ENCODE assay signal across 9 mouse cellular contexts in genomic region chr19:11817586-11817985, GRCm38 (mm10). TPM values are rescaled to one million over a fixed set of nuclear protein-coding genes. Genes with fewer than 3 reads are reported as not detected.
A peak's percentile ranks its signal among the peaks of the same experiment; 100 is the strongest.
DNase-seq lines count a peak whose midpoint lies in the region; ATAC-seq and TF ChIP-seq lines count a peak whose summit lies in the region.
"Had no signal": no experiment of that assay in that cellular context is flagged by ENCODE, and none has a peak within 500 bp of the region (broad histone marks: within the 10 kb centered on the region; RNA-seq: fewer than 3 reads in every experiment).

No protein-coding gene starts in this region.

- 16% methylated on average over 5 of the region's 5 CpGs for WGBS in lung, postnatal 0 days
- WGBS in liver, postnatal 0 days (ENCODE audit: insufficient replicate concordance) = 23% methylated on average over 5 of the region's 5 CpGs
- WGBS in stomach, postnatal 0 days = 19% methylated on average over 5 of the region's 5 CpGs

- peak overlapping the region; percentile 82; the same call in 1 of the 2 replicates for H3K9ac ChIP-seq in lung, postnatal 0 days (replicated peaks; ENCODE audit: low read depth)
- no peak overlapping the region for H3K9ac ChIP-seq in liver, postnatal 0 days (replicated peaks)
- H3K9ac ChIP-seq in stomach, postnatal 0 days (ENCODE audit: low read length) = peak overlapping the region; percentile 89; the same call in 1 of the 2 replicates
- H3K9ac ChIP-seq: liver, embryonic 14.5 days had no signal

- DNase-seq in embryo, embryonic 10 days (ENCODE audit: low spot score) = peak; percentile 18
- DNase-seq in embryo, embryonic 9.5 days (ENCODE audit: extremely low spot score) = no peak
- DNase-seq in lung, postnatal 0 days (ENCODE audit: low spot score) = no peak
- no peak for DNase-seq in lung, postnatal 4 days
- no peak for DNase-seq in liver, postnatal 0 days
- no peak for DNase-seq in stomach, postnatal 0 days (ENCODE audit: low spot score)
- no peak for DNase-seq in layer of hippocampus, adult 9-11 months
- no peak for DNase-seq in urinary bladder, postnatal 14 days (ENCODE audit: low spot score)

- peak overlapping the region; percentile 77 for H3K4me3 ChIP-seq in lung, postnatal 0 days (ENCODE audit: low read depth, low read length)
- 0 out of 2 replicates have a peak overlapping the region, but pooled peaks have one; percentile 67 for H3K4me3 ChIP-seq in liver, postnatal 0 days (ENCODE audit: low read depth, low read length)
- H3K4me3 ChIP-seq in stomach, postnatal 0 days (ENCODE audit: low read depth, low read length) = peak overlapping the region; percentile 87

- ATAC-seq in lung, postnatal 0 days = no peak
- no peak for ATAC-seq in liver, postnatal 0 days
- no peak for ATAC-seq in stomach, postnatal 0 days (ENCODE audit: low FRiP score, low TSS enrichment)

- no peaks in the 10 kb centered on the region for H3K36me3 ChIP-seq in lung, postnatal 0 days (ENCODE audit: insufficient read depth, low read length)
- H3K36me3 ChIP-seq in liver, postnatal 0 days (replicated peaks; ENCODE audit: insufficient read depth, low read length) = no peaks in the 10 kb centered on the region
- H3K36me3 ChIP-seq in stomach, postnatal 0 days (ENCODE audit: control insufficient read depth, insufficient read depth, low read length) = no peaks in the 10 kb centered on the region

- peaks cover 9% of the 10 kb centered on the region for H3K4me1 ChIP-seq in lung, postnatal 0 days (ENCODE audit: insufficient read depth, low read depth, low read length)
- no peaks in the 10 kb centered on the region; the same call in 1 of the 2 replicates for H3K4me1 ChIP-seq in liver, postnatal 0 days (ENCODE audit: insufficient read depth)
- peaks cover 4% of the 10 kb centered on the region; the same call in 1 of the 2 replicates for H3K4me1 ChIP-seq in stomach, postnatal 0 days (replicated peaks; ENCODE audit: control insufficient read depth, insufficient read depth)

- peak overlapping the region; percentile 92; the same call in 1 of the 2 replicates for H3K27ac ChIP-seq in lung, postnatal 0 days (ENCODE audit: low read length)
- H3K27ac ChIP-seq in liver, postnatal 0 days (ENCODE audit: low read depth) = no peak overlapping the region
- peak overlapping the region; percentile 95 for H3K27ac ChIP-seq in stomach, postnatal 0 days (replicated peaks)
- H3K27ac ChIP-seq: liver, embryonic 14.5 days had no signal

- no peak for TF ChIP-seq EP300 in lung, postnatal 0 days (IDR thresholded peaks at IDR 0.05)
- no peak for TF ChIP-seq EP300 in liver, postnatal 0 days (IDR thresholded peaks at IDR 0.05; ENCODE audit: low read depth)
- no peak for TF ChIP-seq EP300 in stomach, postnatal 0 days (optimal IDR thresholded peaks at IDR 0.05)

- H3K9me3 ChIP-seq in lung, postnatal 0 days (ENCODE audit: low read length) = no peaks in the 10 kb centered on the region
- H3K9me3 ChIP-seq in liver, postnatal 0 days (ENCODE audit: low read length) = no peaks in the 10 kb centered on the region
- H3K9me3 ChIP-seq in stomach, postnatal 0 days (ENCODE audit: control insufficient read depth, low read length) = no peaks in the 10 kb centered on the region

- H3K27me3 ChIP-seq in lung, postnatal 0 days (replicated peaks; ENCODE audit: insufficient read depth, low read length) = no peaks in the 10 kb centered on the region
- H3K27me3 ChIP-seq in liver, postnatal 0 days (ENCODE audit: insufficient read depth, low read length) = peaks cover 29% of the 10 kb centered on the region
- H3K27me3 ChIP-seq in stomach, postnatal 0 days (ENCODE audit: control insufficient read depth, insufficient read depth, low read length) = no peaks in the 10 kb centered on the region

- peak overlapping the region; percentile 83 for H3K4me2 ChIP-seq in lung, postnatal 0 days (replicated peaks; ENCODE audit: low read depth, low read length)
- H3K4me2 ChIP-seq in liver, postnatal 0 days (ENCODE audit: low read depth, low read length) = peak overlapping the region; percentile 88
- peak overlapping the region; percentile 90 for H3K4me2 ChIP-seq in stomach, postnatal 0 days (replicated peaks; ENCODE audit: low read depth)

- no peak for TF ChIP-seq CTCF in lung, postnatal 0 days (IDR thresholded peaks at IDR 0.05)
- TF ChIP-seq CTCF in liver, postnatal 0 days (IDR thresholded peaks at IDR 0.05; ENCODE audit: low read depth) = no peak
- no peak for TF ChIP-seq CTCF in stomach, postnatal 0 days (IDR thresholded peaks at IDR 0.05; ENCODE audit: low read depth)

RNA-seq across cellular contexts. Expression of gene Stx3, which starts 1.6 kb away (rescaled TPM):
- 39.7 and 42.6 TPM in 2 replicates for polyA plus RNA-seq in lung, postnatal 0 days (2015; fragmentation: Nextera tagmentation; extraction: Ambion mirVana)
- 3.2 and 3.7 TPM in 2 replicates for polyA plus RNA-seq in liver, postnatal 0 days (2015; fragmentation: Nextera tagmentation; extraction: Ambion mirVana)
- 17.9 and 18.7 TPM in 2 replicates for polyA plus RNA-seq in stomach, postnatal 0 days (2015; fragmentation: Nextera tagmentation; extraction: Ambion mirVana)

RNA-seq across cellular contexts. Expression of gene Olfr1417, which starts 21.4 kb away (rescaled TPM):
- 0.08 and 0.14 TPM in 2 replicates for polyA plus RNA-seq in lung, postnatal 0 days (2015; fragmentation: Nextera tagmentation; extraction: Ambion mirVana)
- polyA plus RNA-seq in liver, postnatal 0 days (2015; fragmentation: Nextera tagmentation; extraction: Ambion mirVana) = not detected in 2 replicates
- polyA plus RNA-seq in stomach, postnatal 0 days (2015; fragmentation: Nextera tagmentation; extraction: Ambion mirVana) = not detected in 2 replicates
- polyA plus RNA-seq: liver, embryonic 14.5 days had no signal

RNA-seq across cellular contexts. Expression of gene Olfr1418, which starts 43.3 kb away (rescaled TPM):
- not detected in 2 replicates for polyA plus RNA-seq in lung, postnatal 0 days (2015; fragmentation: Nextera tagmentation; extraction: Ambion mirVana)
- not detected in 2 replicates for polyA plus RNA-seq in liver, postnatal 0 days (2015; fragmentation: Nextera tagmentation; extraction: Ambion mirVana)
- not detected in 2 replicates for polyA plus RNA-seq in stomach, postnatal 0 days (2015; fragmentation: Nextera tagmentation; extraction: Ambion mirVana)
- polyA plus RNA-seq: liver, embryonic 14.5 days had no signal

RNA-seq across cellular contexts. Expression of gene Mrpl16, which starts 47.4 kb away (rescaled TPM):
- 26.9 and 27.8 TPM in 2 replicates for polyA plus RNA-seq in lung, postnatal 0 days (2015; fragmentation: Nextera tagmentation; extraction: Ambion mirVana)
- polyA plus RNA-seq in liver, postnatal 0 days (2015; fragmentation: Nextera tagmentation; extraction: Ambion mirVana) = 35.7 and 38.2 TPM in 2 replicates
- polyA plus RNA-seq in stomach, postnatal 0 days (2015; fragmentation: Nextera tagmentation; extraction: Ambion mirVana) = 49.2 and 51.4 TPM in 2 replicates

RNA-seq across cellular contexts. Expression of gene Olfr1419, which starts 57.3 kb away (rescaled TPM):
- polyA plus RNA-seq in lung, postnatal 0 days (2015; fragmentation: Nextera tagmentation; extraction: Ambion mirVana) = not detected in 2 replicates
- polyA plus RNA-seq in liver, postnatal 0 days (2015; fragmentation: Nextera tagmentation; extraction: Ambion mirVana) = not detected in 2 replicates
- not detected in 2 replicates for polyA plus RNA-seq in stomach, postnatal 0 days (2015; fragmentation: Nextera tagmentation; extraction: Ambion mirVana)
- polyA plus RNA-seq: liver, embryonic 14.5 days had no signal
